Mouse (Mus musculus) myocyte (in vitro differentiated cells): ENCODE measurements at regions not wholly inside any gene's neighbourhood (a gene's known extent, or its start where the extent isn't known, plus 50 kb on each side); places are given as distances from the start of the nearest gene placed in this dataset.

Experiments used
- E2F4 ChIP-seq: IDR thresholded peaks from one replicate; pipeline ENCODE4 v1.6.1; 2011; ENCODE audit warnings: mild to moderate bottlenecking, control low read depth, moderate library complexity; ENCODE audit not compliant: insufficient read depth
- MAX ChIP-seq: IDR thresholded peaks from one replicate; pipeline ENCODE4 v1.6.1; 2011; ENCODE audit warnings: low read depth, mild to moderate bottlenecking, control low read depth
- MYOG ChIP-seq, 3 experiments: IDR thresholded peaks; one replicate each; pipeline ENCODE4 v1.6.1; 2011; ENCODE audit warnings: control low read depth in 2 of 3, low read depth in 2 of 3, mild to moderate bottlenecking in 2 of 3; ENCODE audit not compliant: insufficient read length in 2 of 3, control insufficient read depth in 1 of 3, insufficient read depth in 1 of 3
- POLR2A ChIP-seq: IDR thresholded peaks from one replicate; pipeline ENCODE4 v1.6.1; 2011; ENCODE audit warnings: low read depth, mild to moderate bottlenecking, control low read depth, moderate library complexity; ENCODE audit not compliant: insufficient read length
- POLR2AphosphoS2 ChIP-seq: IDR thresholded peaks from one replicate; pipeline ENCODE4 v1.6.1; 2011; ENCODE audit warnings: low read depth, control low read depth; ENCODE audit not compliant: insufficient read length
- USF1 ChIP-seq: IDR thresholded peaks from one replicate; pipeline ENCODE4 v1.6.1; 2011; ENCODE audit warnings: low read depth, mild to moderate bottlenecking, control low read depth, moderate library complexity

GRCm38 (mm10) chr10:68894121-68894520 is 170.7 kb downstream of the Tmem26 start:
- no peak for TF ChIP-seq POLR2A
- TF ChIP-seq E2F4: no peak
- no peak for TF ChIP-seq POLR2AphosphoS2
- no peak for TF ChIP-seq MAX
- TF ChIP-seq USF1: no peak
- no peak for TF ChIP-seq MYOG (IDR thresholded peaks at IDR 0.05; ENCODE audit: control insufficient read depth in 1 of 3, insufficient read depth in 1 of 3, insufficient read length in 2 of 3, low read depth in 2 of 3)
